Mouse (Mus musculus): ENCODE measurements around the gene Hesx1. TPM values are rescaled to one million over a fixed set of nuclear protein-coding genes. Genes with fewer than 3 reads are reported as not detected.
A peak's percentile ranks its signal among the peaks of the same experiment; 100 is the strongest.

Gene Hesx1
- polyA plus RNA-seq, 1 experiment, result not detected

DNA sequence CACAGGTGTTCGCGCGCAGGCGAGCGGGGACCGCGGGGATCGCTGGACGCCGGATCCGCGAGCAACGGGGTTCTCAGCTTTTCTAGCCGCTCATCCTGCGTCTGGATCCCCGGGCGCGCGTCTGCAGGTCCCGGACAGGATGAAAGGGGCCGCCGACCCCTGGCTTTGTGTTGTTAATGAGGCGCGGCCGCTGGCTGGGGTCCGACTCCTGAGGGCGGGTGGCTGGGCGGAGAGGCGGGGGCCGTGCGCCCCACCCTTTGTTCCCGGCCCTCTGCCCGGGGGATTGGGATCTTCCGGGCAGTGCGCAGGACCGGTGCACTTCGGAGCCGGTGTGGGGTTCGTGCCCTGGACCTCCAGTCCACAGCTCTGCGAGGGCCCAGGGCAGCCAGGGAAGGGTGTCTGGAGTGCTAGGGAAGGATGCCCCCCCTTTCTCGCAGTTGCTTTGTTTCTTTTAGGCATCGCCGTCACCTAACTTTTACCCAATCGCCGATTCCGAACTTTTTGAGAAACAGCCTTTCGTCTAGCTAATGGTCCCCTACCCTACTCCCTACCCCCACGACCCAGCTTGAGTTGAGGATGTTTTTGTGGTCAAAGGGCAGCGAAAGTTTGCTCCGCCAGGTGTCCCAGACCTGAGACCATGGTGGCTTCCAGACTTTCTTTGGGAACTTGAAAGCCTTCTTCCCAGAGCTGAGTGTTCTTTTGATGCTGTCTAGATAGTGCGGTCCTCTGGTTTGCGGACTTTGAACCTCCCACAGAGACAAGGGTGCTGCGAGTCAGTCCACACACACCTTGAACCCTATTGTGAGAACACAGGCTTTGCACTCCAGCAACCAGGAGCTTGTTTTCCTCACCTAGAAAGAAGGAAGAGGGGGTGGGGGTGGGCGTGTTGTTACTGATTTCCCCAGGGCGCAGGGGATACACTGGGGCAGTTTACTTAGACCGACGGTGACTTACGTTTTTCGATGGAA, 45.3 kb downstream of the Hesx1 start:
- TF ChIP-seq POLR2A (IDR thresholded peaks at IDR 0.05; ENCODE audit: control insufficient read depth, extremely low read depth, insufficient read depth, low read length, poor library complexity) (no peak), CTCF (IDR thresholded peaks at IDR 0.05; ENCODE audit: borderline replicate concordance, control insufficient read depth, extremely low read depth, insufficient read depth, low read length, poor library complexity) (no peak)
- no peak overlapping the region for H3K27ac ChIP-seq (ENCODE audit: control insufficient read depth, insufficient read depth, low read length)
- peak; percentile 21 for DNase-seq

DNA sequence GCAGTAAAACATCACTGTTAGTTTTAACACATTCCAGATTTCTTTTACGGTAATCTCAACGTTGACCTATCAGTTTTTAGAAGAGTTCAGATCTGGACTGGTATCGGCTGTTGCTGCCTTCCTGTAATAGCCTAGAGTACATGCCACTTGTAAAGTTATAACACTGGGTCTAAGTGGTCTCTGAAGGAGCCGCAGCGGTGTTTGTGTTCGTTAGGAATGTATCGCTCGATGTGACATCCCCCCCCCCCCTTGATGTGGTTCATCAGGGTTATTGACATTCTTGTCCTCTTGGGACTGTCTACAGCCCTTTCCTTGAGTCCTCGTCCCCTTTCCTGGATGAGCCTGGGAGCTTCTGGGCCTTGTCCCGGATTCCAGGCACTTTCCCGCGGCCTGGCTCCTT, 46.2 kb downstream of the Hesx1 start:
- Histone ChIP-seq H3K27me3 (ENCODE audit: control insufficient read depth, insufficient read depth, low read length) (peaks cover 14% of the 10 kb centered on the region; the same call in 1 of the 2 replicates), H3K27ac (ENCODE audit: control insufficient read depth, insufficient read depth, low read length) (no peak overlapping the region), H3K4me3 (ENCODE audit: control insufficient read depth, insufficient read depth, low read length) (no peak overlapping the region), H3K36me3 (ENCODE audit: control insufficient read depth, insufficient read depth, low read length) (no peaks in the 10 kb centered on the region), H3K4me1 (replicated peaks; ENCODE audit: control insufficient read depth, insufficient read depth, low read length) (peaks cover 20% of the 10 kb centered on the region)
- WGBS, result 53% methylated on average over 12 of the region's 12 CpGs
- TF ChIP-seq CTCF (IDR thresholded peaks at IDR 0.05; ENCODE audit: borderline replicate concordance, control insufficient read depth, extremely low read depth, insufficient read depth, low read length, poor library complexity), result no peak
- TF ChIP-seq POLR2A (IDR thresholded peaks at IDR 0.05; ENCODE audit: control insufficient read depth, extremely low read depth, insufficient read depth, low read length, poor library complexity), result no peak
- DNase-seq, result no peak

More for the DNA sequence above, 45.3 kb downstream of the Hesx1 start:
- Histone ChIP-seq H3K4me3 (ENCODE audit: control insufficient read depth, insufficient read depth, low read length) (peak overlapping the region; percentile 61), H3K36me3 (ENCODE audit: control insufficient read depth, insufficient read depth, low read length) (no peaks in the 10 kb centered on the region), H3K27me3 (ENCODE audit: control insufficient read depth, insufficient read depth, low read length) (peaks cover 14% of the 10 kb centered on the region; the same call in 1 of the 2 replicates), H3K4me1 (replicated peaks; ENCODE audit: control insufficient read depth, insufficient read depth, low read length) (peaks cover 13% of the 10 kb centered on the region)
- WGBS, result 3% methylated on average over 59 of the region's 59 CpGs

DNA sequence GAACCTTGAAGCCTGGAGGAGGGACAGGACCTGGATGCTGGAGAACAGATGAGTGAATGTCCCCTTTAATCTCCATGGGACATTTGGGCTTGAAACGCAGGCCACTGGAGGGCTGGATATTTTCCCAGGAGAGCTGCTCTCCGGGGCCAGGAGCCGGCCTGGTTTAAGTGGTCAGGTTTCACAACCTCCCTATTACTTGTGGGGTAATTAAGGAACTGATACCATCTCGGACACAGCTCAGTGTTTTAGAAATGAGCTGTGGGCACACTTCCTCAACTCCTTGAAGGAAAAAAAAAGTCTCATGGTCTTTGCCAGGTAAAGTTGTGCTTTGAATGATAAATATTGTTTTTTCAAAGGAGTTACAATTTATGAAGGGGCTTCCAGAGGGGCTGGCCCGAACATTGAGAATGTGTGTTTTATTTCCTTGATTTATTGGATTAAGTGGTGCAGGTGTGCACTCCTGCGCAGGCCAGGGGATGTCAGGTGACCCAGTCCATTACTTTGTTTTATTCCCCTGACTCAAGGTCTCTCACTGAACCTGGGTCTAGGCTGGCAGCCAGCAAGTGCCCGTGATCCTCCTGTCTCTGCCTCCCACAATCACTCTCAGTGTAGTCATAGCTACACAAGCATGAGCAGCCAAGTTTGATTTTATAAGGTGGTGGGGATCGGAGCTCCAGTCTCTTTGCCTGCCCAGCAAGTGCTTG, 48.2 kb downstream of the Hesx1 start:
- Histone ChIP-seq H3K27ac (ENCODE audit: control insufficient read depth, insufficient read depth, low read length) (no peak overlapping the region), H3K4me1 (replicated peaks; ENCODE audit: control insufficient read depth, insufficient read depth, low read length) (peaks cover 20% of the 10 kb centered on the region), H3K27me3 (ENCODE audit: control insufficient read depth, insufficient read depth, low read length) (peaks cover 14% of the 10 kb centered on the region; the same call in 1 of the 2 replicates), H3K36me3 (ENCODE audit: control insufficient read depth, insufficient read depth, low read length) (no peaks in the 10 kb centered on the region), H3K4me3 (ENCODE audit: control insufficient read depth, insufficient read depth, low read length) (no peak overlapping the region)
- 79% methylated on average over 8 of the region's 8 CpGs for WGBS
- no peak for TF ChIP-seq CTCF (IDR thresholded peaks at IDR 0.05; ENCODE audit: borderline replicate concordance, control insufficient read depth, extremely low read depth, insufficient read depth, low read length, poor library complexity)
- no peak for TF ChIP-seq POLR2A (IDR thresholded peaks at IDR 0.05; ENCODE audit: control insufficient read depth, extremely low read depth, insufficient read depth, low read length, poor library complexity)
- no peak for DNase-seq

DNA sequence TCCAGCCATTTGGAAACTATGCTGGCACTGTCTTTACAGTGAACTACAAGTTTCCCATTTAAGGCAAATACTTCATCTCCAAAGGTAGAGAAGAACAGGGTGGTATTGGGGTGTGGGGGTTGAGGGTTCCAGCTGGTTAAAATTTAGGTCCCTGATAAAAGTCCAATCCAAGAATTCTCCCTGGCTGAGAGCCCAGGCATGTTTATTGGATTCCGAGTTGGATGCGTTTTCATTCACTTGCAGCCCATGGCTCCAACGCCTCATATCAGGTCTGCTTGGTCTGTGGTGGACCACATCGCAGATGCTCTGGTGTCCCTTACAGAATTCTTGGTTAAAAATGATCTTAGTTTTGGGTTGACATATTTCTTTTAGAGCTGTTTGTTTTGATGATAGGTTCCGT, 49.2 kb downstream of the Hesx1 start:
- Histone ChIP-seq H3K27me3 (ENCODE audit: control insufficient read depth, insufficient read depth, low read length) (peaks cover 14% of the 10 kb centered on the region; the same call in 1 of the 2 replicates), H3K27ac (ENCODE audit: control insufficient read depth, insufficient read depth, low read length) (no peak overlapping the region), H3K4me1 (replicated peaks; ENCODE audit: control insufficient read depth, insufficient read depth, low read length) (peaks cover 20% of the 10 kb centered on the region), H3K4me3 (ENCODE audit: control insufficient read depth, insufficient read depth, low read length) (no peak overlapping the region), H3K36me3 (ENCODE audit: control insufficient read depth, insufficient read depth, low read length) (no peaks in the 10 kb centered on the region)
- TF ChIP-seq CTCF (IDR thresholded peaks at IDR 0.05; ENCODE audit: borderline replicate concordance, control insufficient read depth, extremely low read depth, insufficient read depth, low read length, poor library complexity) (no peak), POLR2A (IDR thresholded peaks at IDR 0.05; ENCODE audit: control insufficient read depth, extremely low read depth, insufficient read depth, low read length, poor library complexity) (no peak)
- WGBS, result 94% methylated on average over 5 of the region's 5 CpGs
- no peak for DNase-seq

DNA sequence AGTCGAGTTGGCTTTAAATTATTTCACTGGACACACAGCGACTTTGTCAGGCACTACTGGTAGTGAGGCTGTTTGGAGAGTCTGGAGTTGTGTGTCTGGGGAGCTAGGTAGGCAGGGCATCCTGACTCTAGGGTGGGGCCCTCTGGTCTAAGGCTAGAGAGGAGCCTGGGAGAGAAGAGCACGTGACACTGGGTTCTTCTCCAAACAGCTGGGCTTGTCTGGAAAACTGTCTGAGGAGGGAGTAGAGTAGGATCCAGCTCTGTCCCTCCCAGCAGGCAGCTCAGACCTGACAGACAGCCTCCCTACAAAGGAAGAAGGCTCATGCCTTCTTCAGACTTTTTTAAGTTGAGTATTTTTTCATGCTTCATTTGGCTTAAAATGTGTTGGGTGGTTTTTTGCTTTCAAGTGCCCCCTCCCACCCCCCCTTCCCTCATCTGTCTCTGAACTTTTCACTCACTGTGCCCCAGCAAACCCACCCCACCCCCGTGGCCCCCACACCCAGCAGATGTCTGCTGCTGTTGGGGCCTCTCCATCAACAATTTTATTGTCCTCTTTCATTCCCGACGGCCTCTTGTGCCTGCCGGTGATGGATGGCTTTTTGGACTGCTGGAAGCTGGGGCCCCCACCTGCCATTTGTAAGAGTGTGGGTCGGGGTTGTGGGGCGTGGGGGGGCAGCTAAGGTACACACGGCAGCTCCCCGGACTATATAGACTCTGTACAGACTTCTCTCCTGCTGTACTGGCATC, 50.2 kb downstream of the Hesx1 start:
- TF ChIP-seq CTCF (IDR thresholded peaks at IDR 0.05; ENCODE audit: borderline replicate concordance, control insufficient read depth, extremely low read depth, insufficient read depth, low read length, poor library complexity) (no peak), POLR2A (IDR thresholded peaks at IDR 0.05; ENCODE audit: control insufficient read depth, extremely low read depth, insufficient read depth, low read length, poor library complexity) (no peak)
- Histone ChIP-seq H3K4me1 (replicated peaks; ENCODE audit: control insufficient read depth, insufficient read depth, low read length) (peaks cover 18% of the 10 kb centered on the region), H3K27ac (ENCODE audit: control insufficient read depth, insufficient read depth, low read length) (no peak overlapping the region), H3K27me3 (ENCODE audit: control insufficient read depth, insufficient read depth, low read length) (peaks cover 8% of the 10 kb centered on the region; the same call in 1 of the 2 replicates), H3K4me3 (ENCODE audit: control insufficient read depth, insufficient read depth, low read length) (no peak overlapping the region), H3K36me3 (ENCODE audit: control insufficient read depth, insufficient read depth, low read length) (no peaks in the 10 kb centered on the region)
- no peak for DNase-seq
- 11% methylated on average over 11 of the region's 11 CpGs for WGBS

DNA sequence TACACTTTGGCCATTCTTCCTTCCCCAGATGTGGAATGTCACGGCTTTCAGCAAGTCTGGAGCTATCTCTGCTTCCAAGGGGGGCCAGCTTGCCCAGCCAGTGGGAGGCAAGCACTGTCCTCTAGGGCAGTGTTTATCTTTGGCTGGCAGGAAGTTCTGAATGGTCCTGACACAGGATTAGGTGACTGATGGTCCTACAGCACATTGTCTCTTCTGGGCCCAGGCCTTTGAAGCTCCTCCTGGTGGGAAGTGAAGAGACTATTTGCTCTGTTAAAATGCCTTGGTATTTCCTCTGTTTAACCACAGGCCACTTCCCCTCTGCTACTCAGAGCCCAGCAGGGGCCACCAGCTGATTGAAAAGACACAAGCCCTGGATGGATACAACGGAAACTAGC, 50.7 kb downstream of the Hesx1 start:
- Histone ChIP-seq H3K27me3 (ENCODE audit: control insufficient read depth, insufficient read depth, low read length) (0 out of 2 replicates have a peak, but pooled peaks cover 3% of the 10 kb centered on the region), H3K4me3 (ENCODE audit: control insufficient read depth, insufficient read depth, low read length) (no peak overlapping the region), H3K36me3 (ENCODE audit: control insufficient read depth, insufficient read depth, low read length) (no peaks in the 10 kb centered on the region), H3K4me1 (replicated peaks; ENCODE audit: control insufficient read depth, insufficient read depth, low read length) (peaks cover 12% of the 10 kb centered on the region), H3K27ac (ENCODE audit: control insufficient read depth, insufficient read depth, low read length) (no peak overlapping the region)
- DNase-seq, result peak; percentile 9
- no peak for TF ChIP-seq CTCF (IDR thresholded peaks at IDR 0.05; ENCODE audit: borderline replicate concordance, control insufficient read depth, extremely low read depth, insufficient read depth, low read length, poor library complexity)
- no peak for TF ChIP-seq POLR2A (IDR thresholded peaks at IDR 0.05; ENCODE audit: control insufficient read depth, extremely low read depth, insufficient read depth, low read length, poor library complexity)
- WGBS, result 6% methylated on average over 2 of the region's 2 CpGs

All from thymus, adult 2 months (tissue).